Mouse (Mus musculus) stomach, postnatal 0 days (tissue): ENCODE measurements at regions not wholly inside any gene's neighbourhood (a gene's known extent, or its start where the extent isn't known, plus 50 kb on each side); places are given as distances from the start of the nearest gene placed in this dataset.

ENCODE experiments used
- ATAC-seq: fragments of 200-750 bp; cut with Nextera tagmentation; 2 replicates; pipeline ENCODE4 v1.8.0; 2017; ENCODE audit not compliant: low FRiP score, low TSS enrichment
- DNase-seq: peaks from one replicate; pipeline ENCODE4 v3.0.0-alpha.2; 2016; ENCODE audit warnings: low spot score
- H3K27ac ChIP-seq: fragments of 300-500 bp; sonication (generic); replicated peaks from 2 replicates; pipeline ENCODE4 v1.5.1; 2014; ENCODE audit warnings: mild to moderate bottlenecking, control low read depth
- H3K27me3 ChIP-seq: fragments of 300-500 bp; sonication (generic); 2 replicates; pipeline ENCODE4 v1.6.1; 2014; ENCODE audit warnings: low read length; ENCODE audit not compliant: control insufficient read depth, insufficient read depth
- H3K36me3 ChIP-seq: fragments of 300-500 bp; sonication (generic); 2 replicates; pipeline ENCODE4 v1.6.1; 2014; ENCODE audit warnings: low read length, mixed read lengths; ENCODE audit not compliant: control insufficient read depth, insufficient read depth
- H3K4me1 ChIP-seq: fragments of 300-500 bp; sonication (generic); replicated peaks from 2 replicates; pipeline ENCODE4 v1.6.1; 2014; ENCODE audit warnings: antibody characterized with exemption; ENCODE audit not compliant: control insufficient read depth, insufficient read depth
- H3K4me2 ChIP-seq: fragments of 300-500 bp; sonication (generic); replicated peaks from 2 replicates; pipeline ENCODE4 v1.6.1; 2014; ENCODE audit warnings: low read depth, mild to moderate bottlenecking, control low read depth, moderate library complexity
- H3K4me3 ChIP-seq: fragments of 300-500 bp; sonication (generic); 2 replicates; pipeline ENCODE4 v1.5.1; 2014; ENCODE audit warnings: low read depth, low read length, control low read depth
- H3K9ac ChIP-seq: fragments of 300-500 bp; sonication (generic); 2 replicates; pipeline ENCODE4 v1.6.1; 2014; ENCODE audit warnings: mild to moderate bottlenecking, low read length, control low read depth, mixed read lengths
- H3K9me3 ChIP-seq: fragments of 300-500 bp; sonication (generic); 2 replicates; pipeline ENCODE4 v1.6.1; 2016; ENCODE audit warnings: low read length; ENCODE audit not compliant: control insufficient read depth
- CTCF ChIP-seq: IDR thresholded peaks from 2 replicates; pipeline ENCODE4 v1.5.1; 2016; ENCODE audit warnings: antibody characterized with exemption, low read depth, mild to moderate bottlenecking, moderate library complexity
- EP300 ChIP-seq: optimal IDR thresholded peaks from 2 replicates; pipeline ENCODE3; 2016; ENCODE audit warnings: antibody characterized with exemption
- WGBS: fragments of 180-500 bp; shearing (Covaris S2); extraction: QIAGEN DNeasy Blood & Tissue Kit; methylation state at CpG from one replicate; pipeline ENCODE4 v1.1.7; 2014; 5-methylcytosine and 5-hydroxymethylcytosine counted together

DNA sequence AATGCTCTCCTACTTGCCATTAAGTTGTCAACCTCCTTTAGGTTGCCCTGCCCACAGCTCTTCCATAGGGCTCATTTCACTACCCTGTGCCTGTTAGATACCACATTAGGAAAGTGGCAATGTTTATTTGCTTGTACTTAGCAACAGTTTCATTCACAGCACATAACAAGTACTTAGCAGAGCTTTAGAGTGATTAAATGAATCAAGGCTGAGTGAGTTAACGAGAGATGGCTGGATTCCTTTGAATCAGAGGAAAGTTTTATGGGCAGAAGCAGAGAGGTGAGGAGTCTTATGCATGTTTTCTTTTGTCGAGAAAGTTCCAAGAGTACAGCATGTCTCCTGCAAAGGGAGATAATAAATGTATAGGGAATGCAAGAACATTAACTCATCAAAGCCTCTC, 60.5 kb downstream of the Ptgs2 start:
- TF ChIP-seq CTCF (no peak), EP300 (no peak)
- Histone ChIP-seq H3K27ac (no peak overlapping the region), H3K4me3 (no peak overlapping the region), H3K4me1 (no peaks in the 10 kb centered on the region), H3K36me3 (no peaks in the 10 kb centered on the region), H3K9me3 (no peaks in the 10 kb centered on the region), H3K4me2 (no peak overlapping the region), H3K9ac (no peak overlapping the region), H3K27me3 (no peaks in the 10 kb centered on the region)
- 73% methylated on average over 2 of the region's 2 CpGs for WGBS
- DNase-seq = no peak
- no peak for ATAC-seq

- Histone ChIP-seq H3K4me3 (peak overlapping the region; percentile 23; the same call in 1 of the 2 replicates), H3K4me2 (peak overlapping the region; percentile 45), H3K4me1 (no peaks in the 10 kb centered on the region), H3K27ac (peak overlapping the region; percentile 71), H3K27me3 (no peaks in the 10 kb centered on the region), H3K36me3 (no peaks in the 10 kb centered on the region), H3K9ac (no peak overlapping the region), H3K9me3 (no peaks in the 10 kb centered on the region)
- TF ChIP-seq CTCF (peak; percentile 18; the same call in 1 of the 2 replicates), EP300 (no peak)
- DNase-seq (no peak), ATAC-seq (peak; percentile 85; the same call in 1 of the 2 replicates)
- WGBS = 34% methylated on average over 17 of the region's 17 CpGs
These were observed 65.2 kb downstream of the Ptgs2 start for GRCm38 (mm10) chr1:150164890-150165596.

DNA sequence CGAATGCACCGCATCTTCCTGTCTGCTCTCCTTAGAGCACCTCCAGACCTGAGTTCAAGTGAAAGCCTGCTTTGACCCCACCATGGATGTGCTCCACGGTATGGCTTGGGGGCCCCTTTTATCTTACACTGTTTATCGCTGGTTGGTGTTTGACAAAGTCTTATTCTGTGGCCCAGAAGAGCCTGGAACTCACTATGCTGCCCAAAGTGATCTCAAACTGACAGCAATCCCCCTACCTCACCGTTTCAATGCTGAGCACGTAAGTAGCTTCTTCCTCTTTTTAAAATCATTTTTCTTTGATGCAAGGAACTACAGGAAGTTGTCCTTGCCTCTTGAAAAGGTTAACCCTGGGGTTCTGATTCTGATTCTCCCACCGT, 65.8 kb downstream of the Ptgs2 start:
- H3K9ac ChIP-seq = no peak overlapping the region
- no peak for DNase-seq

DNA sequence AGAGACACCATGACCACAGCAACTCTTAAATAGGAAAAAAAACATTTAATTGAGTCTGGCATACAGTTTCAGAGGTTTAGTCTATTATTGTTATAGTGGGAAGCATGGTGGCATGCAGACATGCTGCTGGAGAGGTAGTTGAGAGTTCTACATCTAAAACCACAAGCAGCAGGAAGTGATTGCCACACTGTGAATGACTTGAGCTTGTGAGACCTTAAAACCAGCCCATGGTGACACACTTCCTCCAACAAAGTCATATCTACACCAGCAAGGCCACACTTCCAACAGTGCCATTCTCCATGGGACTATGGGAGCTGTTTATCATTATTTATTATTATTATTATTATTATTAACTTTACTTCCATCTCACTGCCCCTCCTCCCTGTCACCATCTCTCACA, 67.3 kb downstream of the Ptgs2 start:
- H3K4me3 ChIP-seq = no peak overlapping the region
- no peak for TF ChIP-seq CTCF
- TF ChIP-seq EP300 = no peak
- H3K36me3 ChIP-seq = no peaks in the 10 kb centered on the region
- no peak for DNase-seq
- no peaks in the 10 kb centered on the region for H3K4me1 ChIP-seq
- H3K9me3 ChIP-seq = no peaks in the 10 kb centered on the region
- ATAC-seq = no peak
- no peak overlapping the region for H3K9ac ChIP-seq
- no peak overlapping the region for H3K4me2 ChIP-seq
- H3K27me3 ChIP-seq = no peaks in the 10 kb centered on the region
- no peak overlapping the region for H3K27ac ChIP-seq

More for the DNA sequence above, 65.8 kb downstream of the Ptgs2 start:
- Histone ChIP-seq H3K27me3 (no peaks in the 10 kb centered on the region), H3K4me1 (no peaks in the 10 kb centered on the region), H3K4me3 (no peak overlapping the region), H3K4me2 (peak overlapping the region; percentile 45; the same call in 1 of the 2 replicates), H3K9me3 (no peaks in the 10 kb centered on the region), H3K36me3 (no peaks in the 10 kb centered on the region), H3K27ac (peak overlapping the region; percentile 71; the same call in 1 of the 2 replicates)
- ATAC-seq = no peak
- 75% methylated on average over 7 of the region's 7 CpGs for WGBS
- TF ChIP-seq CTCF (no peak), EP300 (no peak)

DNA sequence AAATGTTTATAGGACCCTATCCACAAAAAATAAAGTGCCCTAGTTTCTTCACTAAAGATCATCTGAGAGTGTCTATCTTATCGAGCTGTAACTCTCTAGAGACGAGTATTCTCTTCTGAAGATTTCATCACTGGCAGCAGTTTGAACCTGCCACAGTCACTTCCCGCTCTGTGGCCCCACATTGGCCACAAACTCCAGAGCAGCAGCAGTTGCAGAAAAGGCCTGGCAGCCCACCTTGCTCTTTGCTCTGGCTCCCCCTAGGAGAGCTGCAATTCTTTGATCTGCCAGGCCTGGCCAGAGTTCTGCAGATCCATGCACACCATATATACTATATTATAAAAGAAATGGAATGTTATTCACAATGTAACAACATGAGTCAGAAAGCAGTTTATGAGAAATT, 74.4 kb downstream of the Ptgs2 start:
- Histone ChIP-seq H3K4me3 (no peak overlapping the region), H3K9ac (no peak overlapping the region), H3K27ac (no peak overlapping the region), H3K4me1 (no peaks in the 10 kb centered on the region), H3K4me2 (no peak overlapping the region), H3K27me3 (no peaks in the 10 kb centered on the region), H3K9me3 (no peaks in the 10 kb centered on the region), H3K36me3 (no peaks in the 10 kb centered on the region)
- WGBS = 74% methylated on average over 3 of the region's 3 CpGs
- DNase-seq = no peak
- no peak for TF ChIP-seq EP300
- no peak for TF ChIP-seq CTCF
- no peak for ATAC-seq

- no peak overlapping the region for H3K4me2 ChIP-seq
- H3K27ac ChIP-seq = no peak overlapping the region
- no peaks in the 10 kb centered on the region for H3K9me3 ChIP-seq
- H3K27me3 ChIP-seq = no peaks in the 10 kb centered on the region
- 91% methylated on average over 1 of the region's 1 CpGs for WGBS
- no peak for DNase-seq
- H3K4me1 ChIP-seq = no peaks in the 10 kb centered on the region
- TF ChIP-seq EP300 = no peak
- no peak for TF ChIP-seq CTCF
- H3K4me3 ChIP-seq = no peak overlapping the region
- ATAC-seq = no peak
- H3K9ac ChIP-seq = no peak overlapping the region
- H3K36me3 ChIP-seq = no peaks in the 10 kb centered on the region
These were observed 77.4 kb downstream of the Ptgs2 start for GRCm38 (mm10) chr1:150177029-150177740.
